Mouse (Mus musculus): ENCODE results near the gene Fut7. TPM values are rescaled to one million over a fixed set of nuclear protein-coding genes. Genes with fewer than 3 reads are reported as not detected.
"Not testable (repeated sequence)": the region's sequence is repeated elsewhere in the genome, so short reads cannot be mapped to it uniquely, and the experiment has no call there.

Fut7 gene
- polyA plus RNA-seq, 1 experiment from 2014 or later, result not detected

- peaks cover 95% of the 10 kb centered on the region for H3K27me3 ChIP-seq (ENCODE audit: insufficient read depth, poor library complexity, severe bottlenecking)
- H3K4me3 ChIP-seq, result peak overlapping the region; percentile 29; the same call in 1 of the 2 replicates
These were observed 22.3 kb upstream of the Fut7 start for GRCm38 (mm10) chr2:25400764-25401163.

GRCm38 (mm10) chr2:25402377-25402971 lies 20.6 kb upstream of the Fut7 start:
- Histone ChIP-seq H3K27ac (peak overlapping the region; percentile 90), H3K9me3 (no peaks in the 10 kb centered on the region), H3K36me3 (peaks cover 5% of the 10 kb centered on the region), H3K4me3 (peak overlapping the region; percentile 80), H3K27me3 (ENCODE audit: insufficient read depth, poor library complexity, severe bottlenecking) (peaks cover 77% of the 10 kb centered on the region), H3K4me1 (replicated peaks) (peaks cover 36% of the 10 kb centered on the region)
- WGBS, result under 1% methylated on average over 13 of the region's 13 CpGs
- peak; percentile 84 for DNase-seq (ENCODE audit: low spot score)

More at GRCm38 (mm10) chr2:25400764-25401163, 22.3 kb upstream of the Fut7 start:
- 5% methylated on average over 17 of the region's 17 CpGs for WGBS
- Histone ChIP-seq H3K4me1 (replicated peaks) (peaks cover 45% of the 10 kb centered on the region), H3K9me3 (no peaks in the 10 kb centered on the region), H3K36me3 (no peaks in the 10 kb centered on the region; the same call in 1 of the 2 replicates), H3K27ac (no peak overlapping the region)
- DNase-seq (ENCODE audit: low spot score), result peak; percentile 36

DNA sequence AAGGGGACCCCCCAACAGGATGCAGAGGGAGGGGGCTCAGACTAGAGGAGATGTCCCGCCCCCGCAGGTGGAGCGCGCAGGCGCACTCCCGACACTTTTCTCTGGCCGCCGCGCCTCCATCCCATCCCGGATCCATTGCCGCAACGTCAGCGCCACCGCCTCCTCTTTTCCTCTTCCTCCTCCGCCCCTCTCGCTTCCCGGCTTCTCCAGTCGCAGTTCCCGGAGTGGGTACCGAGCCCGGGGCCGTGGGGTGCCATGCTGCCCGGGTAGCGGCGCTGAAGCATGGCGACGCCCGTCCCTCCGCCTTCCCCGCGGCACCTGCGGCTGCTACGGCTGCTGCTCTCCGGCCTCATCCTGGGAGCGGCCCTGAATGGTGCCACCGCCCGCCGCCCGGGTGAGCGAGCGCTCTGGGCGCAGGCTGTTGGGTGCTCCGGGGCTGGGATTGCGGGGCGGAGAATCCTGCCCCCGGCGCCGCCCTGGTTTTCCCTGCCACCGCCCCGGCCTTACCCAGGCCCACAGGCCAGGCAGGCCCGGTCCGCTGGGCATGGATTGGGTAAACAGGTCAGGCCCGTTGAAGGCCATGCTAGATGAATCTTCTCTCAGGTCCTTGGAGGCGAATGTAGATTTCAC lies 20.0 kb upstream of the Fut7 start:
- Histone ChIP-seq H3K27me3 (ENCODE audit: insufficient read depth, poor library complexity, severe bottlenecking) (peaks cover 71% of the 10 kb centered on the region), H3K4me3 (peak overlapping the region; percentile 80), H3K9me3 (no peaks in the 10 kb centered on the region), H3K36me3 (peaks cover 11% of the 10 kb centered on the region), H3K27ac (peak overlapping the region; percentile 90), H3K4me1 (replicated peaks) (peaks cover 36% of the 10 kb centered on the region)
- WGBS, result under 1% methylated on average over 54 of the region's 54 CpGs
- DNase-seq (ENCODE audit: low spot score), result peak; percentile 70

- peaks cover 36% of the 10 kb centered on the region for H3K4me1 ChIP-seq (replicated peaks)
- no peak for DNase-seq (ENCODE audit: low spot score)
- peak overlapping the region; percentile 80 for H3K4me3 ChIP-seq
- no peaks in the 10 kb centered on the region for H3K9me3 ChIP-seq
- WGBS, result 85% methylated on average over 4 of the region's 4 CpGs
- H3K27me3 ChIP-seq (ENCODE audit: insufficient read depth, poor library complexity, severe bottlenecking), result peaks cover 62% of the 10 kb centered on the region
- H3K36me3 ChIP-seq, result peaks cover 20% of the 10 kb centered on the region
- H3K27ac ChIP-seq, result peak overlapping the region; percentile 90; the same call in 1 of the 2 replicates
These were observed 19.1 kb upstream of the Fut7 start for GRCm38 (mm10) chr2:25403994-25404393.

GRCm38 (mm10) chr2:25408908-25409307 lies 14.2 kb upstream of the Fut7 start:
- 86% methylated on average over 10 of the region's 10 CpGs for WGBS
- DNase-seq (ENCODE audit: low spot score), result no peak
- Histone ChIP-seq H3K27me3 (ENCODE audit: insufficient read depth, poor library complexity, severe bottlenecking) (peaks cover 13% of the 10 kb centered on the region), H3K4me1 (replicated peaks) (peaks cover 13% of the 10 kb centered on the region), H3K4me3 (no peak overlapping the region), H3K9me3 (no peaks in the 10 kb centered on the region), H3K36me3 (peaks cover 32% of the 10 kb centered on the region), H3K27ac (no peak overlapping the region)

DNA sequence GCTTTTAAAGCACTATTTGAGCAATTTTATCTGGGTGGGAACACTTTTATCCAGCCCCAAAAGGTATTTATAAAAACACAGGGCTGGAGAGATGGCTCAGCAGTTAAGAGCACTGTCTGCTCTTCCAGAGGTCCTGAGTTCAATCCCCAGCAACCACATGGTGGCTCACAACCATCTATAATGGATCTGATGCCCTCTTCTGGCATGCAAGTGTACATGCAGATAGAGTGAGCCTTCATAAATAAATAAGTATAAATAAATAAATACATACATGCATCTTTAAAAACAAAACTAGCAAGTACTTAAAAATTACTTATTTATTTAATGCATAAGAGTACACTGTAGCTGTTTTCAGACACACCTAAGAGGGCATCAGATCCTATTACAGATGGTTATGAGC lies 9.6 kb upstream of the Fut7 start:
- peaks cover 18% of the 10 kb centered on the region for H3K36me3 ChIP-seq
- peaks cover 12% of the 10 kb centered on the region; the same call in 1 of the 2 replicates for H3K4me1 ChIP-seq (replicated peaks)
- H3K9me3 ChIP-seq; DNase-seq (ENCODE audit: low spot score); H3K27me3 ChIP-seq (ENCODE audit: insufficient read depth, poor library complexity, severe bottlenecking); H3K4me3 ChIP-seq; H3K27ac ChIP-seq: not testable (repeated sequence)

GRCm38 (mm10) chr2:25417426-25417825 lies 5.6 kb upstream of the Fut7 start:
- peaks cover 13% of the 10 kb centered on the region; the same call in 1 of the 2 replicates for H3K4me1 ChIP-seq (replicated peaks)
- no peak overlapping the region for H3K27ac ChIP-seq
- H3K9me3 ChIP-seq, result no peaks in the 10 kb centered on the region
- DNase-seq (ENCODE audit: low spot score), result no peak
- no peaks in the 10 kb centered on the region for H3K36me3 ChIP-seq
- H3K4me3 ChIP-seq, result no peak overlapping the region
- WGBS, result 13% methylated on average over 3 of the region's 3 CpGs
- H3K27me3 ChIP-seq (ENCODE audit: insufficient read depth, poor library complexity, severe bottlenecking), result peaks cover 8% of the 10 kb centered on the region; the same call in 1 of the 2 replicates

- no peak overlapping the region for H3K27ac ChIP-seq
- H3K4me3 ChIP-seq, result no peak overlapping the region
- peak; percentile 62 for DNase-seq (ENCODE audit: low spot score)
- peaks cover 7% of the 10 kb centered on the region; the same call in 1 of the 2 replicates for H3K4me1 ChIP-seq (replicated peaks)
- 20% methylated on average over 3 of the region's 3 CpGs for WGBS
- peaks cover 52% of the 10 kb centered on the region for H3K27me3 ChIP-seq (ENCODE audit: insufficient read depth, poor library complexity, severe bottlenecking)
- H3K9me3 ChIP-seq, result no peaks in the 10 kb centered on the region
- H3K36me3 ChIP-seq, result no peaks in the 10 kb centered on the region
These were observed 1.2 kb upstream of the Fut7 start for GRCm38 (mm10) chr2:25421896-25422295.

DNA sequence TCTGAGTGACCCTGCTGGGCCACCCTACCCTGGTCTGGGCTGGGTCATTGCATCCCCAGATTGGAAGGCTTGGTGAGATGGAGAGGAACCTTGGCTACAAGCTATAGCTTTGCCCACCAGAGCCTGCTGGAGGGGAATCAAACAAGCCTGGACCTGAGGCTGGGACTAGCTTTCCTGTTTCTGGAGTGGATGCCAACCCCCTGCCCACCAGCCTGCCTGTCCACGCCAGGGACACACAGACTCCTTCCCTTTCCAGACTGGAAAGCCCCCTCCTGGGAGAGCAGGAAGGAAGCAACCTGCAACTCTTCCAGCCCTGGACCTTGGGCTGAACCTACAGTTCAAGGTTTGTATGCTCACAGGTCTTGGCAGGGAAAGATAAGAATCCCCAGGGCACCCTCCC lies 559 bp downstream of the Fut7 start:
- Histone ChIP-seq H3K36me3 (no peaks in the 10 kb centered on the region), H3K4me1 (replicated peaks) (peaks cover 6% of the 10 kb centered on the region), H3K9me3 (no peaks in the 10 kb centered on the region), H3K27ac (no peak overlapping the region), H3K4me3 (no peak overlapping the region), H3K27me3 (ENCODE audit: insufficient read depth, poor library complexity, severe bottlenecking) (peaks cover 49% of the 10 kb centered on the region)
- no peak for DNase-seq (ENCODE audit: low spot score)
- WGBS, result 71% methylated on average over 1 of the region's 1 CpGs

DNA sequence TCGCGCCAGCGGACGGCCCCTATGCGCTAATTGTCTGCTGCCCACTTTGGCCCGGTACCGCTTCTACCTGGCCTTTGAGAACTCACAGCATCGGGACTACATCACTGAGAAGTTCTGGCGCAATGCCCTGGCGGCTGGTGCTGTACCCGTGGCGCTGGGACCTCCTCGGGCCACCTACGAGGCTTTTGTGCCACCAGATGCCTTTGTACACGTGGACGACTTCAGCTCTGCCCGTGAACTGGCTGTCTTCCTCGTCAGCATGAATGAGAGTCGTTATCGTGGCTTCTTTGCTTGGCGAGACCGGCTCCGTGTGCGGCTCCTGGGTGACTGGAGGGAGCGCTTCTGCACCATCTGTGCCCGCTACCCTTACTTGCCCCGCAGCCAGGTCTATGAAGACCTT lies 2.4 kb downstream of the Fut7 start:
- DNase-seq (ENCODE audit: low spot score), result no peak
- Histone ChIP-seq H3K36me3 (no peaks in the 10 kb centered on the region), H3K27me3 (ENCODE audit: insufficient read depth, poor library complexity, severe bottlenecking) (peaks cover 60% of the 10 kb centered on the region), H3K4me1 (replicated peaks) (peaks cover 24% of the 10 kb centered on the region), H3K9me3 (no peaks in the 10 kb centered on the region), H3K27ac (no peak overlapping the region), H3K4me3 (no peak overlapping the region)
- 51% methylated on average over 27 of the region's 27 CpGs for WGBS

DNA sequence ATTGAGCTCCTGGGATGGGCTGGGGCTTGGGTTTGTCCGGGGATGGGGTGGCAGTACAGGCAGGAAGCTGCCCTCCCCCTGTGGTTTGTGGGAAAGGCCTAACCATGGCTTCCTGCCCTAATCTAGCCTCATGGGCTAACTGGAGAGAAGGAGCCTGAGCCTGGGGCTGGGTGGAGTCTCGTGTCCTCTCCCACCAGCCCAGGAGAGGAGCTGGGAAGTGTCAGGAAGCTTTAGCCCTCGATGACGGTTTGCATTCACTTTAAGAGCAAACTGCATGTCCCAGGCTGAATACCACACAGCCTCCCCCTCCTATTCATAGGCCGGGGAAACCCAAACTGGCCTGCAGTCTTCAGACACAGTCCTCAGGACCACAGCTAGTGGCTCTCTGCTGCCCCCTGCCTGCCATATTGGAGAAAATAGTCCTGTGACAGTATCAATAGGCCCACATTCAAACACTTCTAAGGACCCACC lies 3.7 kb downstream of the Fut7 start:
- Histone ChIP-seq H3K27me3 (ENCODE audit: insufficient read depth, poor library complexity, severe bottlenecking) (peaks cover 72% of the 10 kb centered on the region), H3K27ac (no peak overlapping the region), H3K36me3 (no peaks in the 10 kb centered on the region), H3K4me3 (no peak overlapping the region), H3K9me3 (no peaks in the 10 kb centered on the region), H3K4me1 (replicated peaks) (peaks cover 37% of the 10 kb centered on the region)
- peak; percentile 82 for DNase-seq (ENCODE audit: low spot score)
- 33% methylated on average over 5 of the region's 5 CpGs for WGBS

- H3K4me3 ChIP-seq, result no peak overlapping the region
- DNase-seq (ENCODE audit: low spot score), result no peak
- H3K27me3 ChIP-seq (ENCODE audit: insufficient read depth, poor library complexity, severe bottlenecking), result peaks cover 77% of the 10 kb centered on the region
- no peaks in the 10 kb centered on the region for H3K9me3 ChIP-seq
- peaks cover 42% of the 10 kb centered on the region for H3K4me1 ChIP-seq (replicated peaks)
- H3K27ac ChIP-seq, result no peak overlapping the region
- 91% methylated on average over 5 of the region's 5 CpGs for WGBS
- no peaks in the 10 kb centered on the region for H3K36me3 ChIP-seq
These were observed 4.2 kb downstream of the Fut7 start for GRCm38 (mm10) chr2:25427256-25427655.
